Mouse (Mus musculus): ENCODE results near the gene Tktl1.
"Not testable (repeated sequence)": the region's sequence is repeated elsewhere in the genome, so short reads cannot be mapped to it uniquely, and the experiment has no call there.

Tktl1 gene

DNA sequence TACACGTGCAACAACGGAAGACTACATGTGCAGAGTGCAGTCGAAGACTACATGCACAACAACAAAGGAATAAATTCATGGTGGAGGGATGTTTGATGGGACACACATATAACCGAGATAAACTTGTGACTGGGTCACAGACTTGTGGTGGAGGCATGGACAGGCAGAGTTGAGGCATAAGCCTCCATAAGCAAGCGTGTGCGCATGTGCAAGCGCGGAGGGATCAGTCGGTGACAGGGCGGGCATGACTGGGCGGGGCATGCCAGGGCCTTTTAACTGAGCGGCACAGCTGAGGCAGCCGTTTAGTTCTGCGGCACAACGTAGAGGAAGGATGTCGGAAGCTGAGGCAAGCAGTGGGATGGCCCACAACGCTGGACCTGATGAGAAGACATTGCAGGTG lies at the start of gene Tktl1:
Gene Tktl1 (plus strand): TSS at position 301 of the 400 bp plus-strand sequence.
- no peak for DNase-seq (ENCODE audit: low spot score in 2 of 2)

DNA sequence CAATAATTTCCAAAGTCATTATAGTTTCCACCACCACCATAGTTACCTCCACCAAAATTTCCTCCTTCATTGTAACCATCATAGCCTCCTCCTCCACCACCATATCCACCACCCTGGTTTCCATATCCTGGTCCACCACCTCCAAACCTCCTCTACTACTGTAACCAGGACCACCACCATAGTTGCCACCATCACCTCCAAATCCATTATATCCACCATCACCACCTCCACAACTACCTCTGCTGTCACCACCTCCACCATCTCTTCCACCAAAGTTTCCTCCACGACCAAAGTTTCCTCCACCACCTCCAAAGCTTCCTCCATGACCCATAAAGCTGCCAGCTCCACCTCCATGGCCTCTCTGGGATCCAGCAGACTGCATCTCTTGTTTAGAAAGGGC lies 41.8 kb upstream of the Tktl1 start, which contains the start of gene Mecp2:
Gene Mecp2 (minus strand): TSS at position 101 of the 400 bp plus-strand sequence.
- DNase-seq (ENCODE audit: low spot score in 2 of 2): not testable (repeated sequence)

DNA sequence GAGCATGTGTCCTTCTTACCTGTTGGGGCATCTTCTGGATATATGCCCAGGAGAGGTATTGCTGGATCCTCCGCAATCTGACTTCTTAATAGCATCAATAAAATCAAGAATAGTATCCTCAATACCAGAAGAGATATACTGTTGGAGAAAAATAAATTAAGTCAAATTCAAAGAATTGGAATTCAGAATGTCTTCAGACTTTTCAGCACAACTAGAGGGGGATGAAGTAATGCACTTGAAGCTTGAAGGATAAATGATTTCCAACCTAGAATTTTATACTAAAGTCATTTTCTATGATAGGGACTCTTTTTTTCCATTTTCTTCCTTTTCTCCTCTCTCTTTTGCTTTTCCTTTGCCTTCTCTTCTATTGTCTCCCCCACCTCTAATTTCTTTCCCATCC lies 9.3 kb upstream of the Tktl1 start, which contains the start of gene Tex28:
Gene Tex28 (minus strand): TSS at position 101 of the 400 bp plus-strand sequence.
- DNase-seq (ENCODE audit: low spot score in 2 of 2): no peak

DNA sequence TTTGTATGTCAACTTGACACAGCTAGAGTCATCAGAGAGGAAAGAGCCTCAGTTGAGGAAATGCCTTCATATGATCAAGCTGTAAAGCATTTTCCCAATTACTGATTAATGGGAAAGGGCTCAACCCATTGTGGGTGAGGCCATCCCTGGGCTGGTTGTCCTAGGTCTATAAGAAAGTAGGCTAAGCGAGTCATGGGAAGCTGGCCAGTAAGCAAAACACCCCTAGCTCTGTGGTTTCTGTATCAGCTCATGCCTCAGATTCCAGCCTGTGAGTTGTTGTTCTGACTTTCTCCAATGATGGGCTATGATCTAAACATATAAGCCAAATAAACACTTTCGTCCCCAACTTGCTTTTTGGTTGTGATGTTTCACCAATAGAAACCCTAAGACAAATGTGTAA lies 26.5 kb downstream of the Tktl1 start:
- DNase-seq (ENCODE audit: low spot score in 2 of 2): no peak

DNA sequence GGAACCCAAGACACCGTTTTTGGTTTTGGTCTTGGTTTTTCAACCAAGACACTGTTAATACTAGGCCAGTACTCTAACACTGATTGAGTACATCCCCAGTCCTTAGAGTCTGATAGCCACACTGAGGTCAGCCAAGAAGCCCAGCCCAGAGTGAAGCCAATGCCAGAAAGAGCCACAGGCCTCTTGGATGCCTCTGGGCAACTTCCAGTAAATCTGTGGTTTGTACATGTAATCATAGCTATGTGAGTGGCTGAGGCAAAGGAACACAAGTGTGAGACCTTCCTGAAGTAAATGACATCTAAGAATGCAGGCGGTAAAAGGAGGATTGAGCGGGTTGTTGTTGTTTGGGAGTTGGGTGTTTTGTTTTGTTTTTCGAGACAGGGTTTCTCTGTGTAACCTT lies 41.4 kb downstream of the Tktl1 start:
- no peak for DNase-seq (ENCODE audit: low spot score in 2 of 2)

DNA sequence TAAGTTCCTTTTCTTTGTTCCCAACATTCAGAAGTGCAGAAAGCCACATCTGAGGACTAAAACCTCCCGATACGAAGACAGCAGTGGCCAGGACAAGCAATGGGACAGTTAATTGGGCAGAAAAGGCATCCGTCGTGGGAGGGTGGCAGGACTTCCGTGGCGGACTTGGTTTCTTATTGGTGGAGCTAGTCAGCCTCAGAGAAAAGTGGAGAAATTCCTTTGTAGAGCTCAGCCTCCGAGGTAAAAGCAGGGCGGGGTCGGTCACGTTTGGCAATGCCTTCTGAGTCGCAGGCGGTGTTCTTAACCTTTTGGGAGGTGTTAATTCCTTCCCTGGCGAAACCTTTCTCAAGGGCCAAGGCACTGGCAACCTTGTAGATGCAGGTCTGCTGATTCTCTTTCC lies 42.4 kb downstream of the Tktl1 start:
- DNase-seq (ENCODE audit: low spot score in 2 of 2): no peak

DNA sequence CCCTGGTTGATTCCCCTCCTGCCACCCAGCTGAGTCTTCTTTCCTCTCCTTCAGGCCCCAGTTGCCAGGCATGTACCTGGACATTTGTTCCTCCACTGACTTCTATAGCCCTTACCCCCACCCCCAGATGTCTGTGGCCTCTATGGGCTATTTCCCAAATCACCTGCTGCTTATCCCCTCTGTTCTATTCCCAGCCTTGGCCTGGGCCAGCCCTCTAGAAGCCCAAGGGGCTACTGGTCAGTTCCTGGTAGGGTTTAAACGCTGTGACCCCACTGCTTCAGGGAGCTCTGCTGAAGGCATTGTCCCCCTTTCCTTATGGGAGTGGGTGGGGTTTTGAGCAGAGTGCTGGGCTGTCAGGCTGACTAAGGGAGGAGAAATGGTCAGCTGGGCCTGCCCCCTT lies 43.0 kb downstream of the Tktl1 start:
- not testable (repeated sequence) for DNase-seq (ENCODE audit: low spot score in 2 of 2)

DNA sequence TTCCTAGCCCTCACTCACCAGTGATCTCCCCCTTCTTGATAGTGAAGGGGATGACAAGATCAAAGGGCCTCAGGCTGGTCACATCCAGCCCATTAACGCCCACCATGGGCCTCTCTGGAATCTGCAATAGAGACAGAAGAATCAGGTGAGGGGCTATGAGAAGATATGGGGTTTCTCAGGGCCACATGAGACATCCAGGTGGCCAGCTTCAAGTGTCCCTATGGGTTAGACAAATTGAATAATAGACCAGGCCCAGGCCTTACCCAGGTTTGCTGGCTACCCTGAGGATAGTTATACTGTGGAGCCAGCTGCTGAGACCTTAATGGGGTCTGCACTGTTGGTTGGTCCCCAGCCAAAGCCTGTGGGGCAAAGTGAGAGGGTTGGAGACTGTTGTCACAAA lies 53.0 kb downstream of the Tktl1 start:
- no peak for DNase-seq (ENCODE audit: low spot score in 2 of 2)

DNA sequence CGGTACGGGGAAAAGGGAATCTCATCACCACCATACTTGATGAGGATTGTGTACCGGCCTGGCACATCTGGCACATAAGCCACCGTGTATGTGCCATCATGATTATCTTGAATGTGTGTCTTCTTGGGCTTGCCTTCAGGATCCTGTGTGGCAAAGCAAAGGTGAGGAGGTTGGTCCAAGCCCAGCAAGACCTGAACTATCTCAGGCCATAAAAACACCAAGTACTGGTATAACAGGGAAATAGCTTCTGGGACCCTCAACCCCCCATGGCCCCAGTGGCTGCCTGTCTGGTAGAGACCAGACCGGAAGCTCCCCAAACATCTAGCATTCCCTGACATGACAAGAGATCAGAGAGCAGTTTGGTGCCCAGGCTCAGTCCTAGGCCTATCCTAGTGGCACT lies 56.1 kb downstream of the Tktl1 start:
- DNase-seq (ENCODE audit: low spot score in 2 of 2): no peak

DNA sequence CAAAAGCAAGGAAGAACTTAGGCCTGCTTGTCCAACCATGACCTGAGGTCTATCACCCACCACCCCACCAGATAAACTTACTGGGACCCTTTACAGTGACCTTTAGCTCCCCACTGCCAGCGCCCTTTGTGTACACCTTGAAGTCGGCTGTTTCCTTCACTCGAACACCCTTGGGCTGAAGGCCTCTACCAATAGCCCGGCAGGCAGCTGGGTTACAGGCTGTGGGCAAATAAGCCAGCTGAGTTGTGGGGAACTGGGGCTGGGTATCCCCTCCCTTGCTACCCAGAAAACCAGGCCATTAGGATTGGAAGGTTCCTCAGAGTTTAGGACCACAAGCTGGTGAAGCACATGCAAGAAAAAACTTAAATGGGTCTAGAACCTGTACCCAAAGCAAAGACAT lies 63.3 kb downstream of the Tktl1 start:
- no peak for DNase-seq (ENCODE audit: low spot score in 2 of 2)

DNA sequence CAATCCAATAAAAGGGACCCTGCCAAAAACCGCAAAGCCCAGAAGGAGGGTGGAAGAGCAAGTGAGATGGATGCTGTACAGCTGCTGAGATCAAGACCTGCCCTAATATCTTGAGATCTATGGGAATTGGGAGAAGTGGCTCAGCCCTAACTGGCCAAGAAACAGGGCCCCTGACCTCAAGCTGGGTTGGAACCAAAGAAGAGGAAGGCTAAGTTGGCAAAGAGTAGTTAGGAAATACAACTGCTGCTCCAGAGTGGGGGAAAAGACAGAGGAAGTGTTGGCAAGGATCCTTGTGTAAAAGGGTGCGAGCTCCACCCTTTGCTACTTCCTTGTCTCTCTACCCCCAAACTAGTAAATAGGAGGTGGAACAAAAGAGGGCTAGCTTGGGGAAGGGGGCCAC lies 66.3 kb downstream of the Tktl1 start:
- no peak for DNase-seq (ENCODE audit: low spot score in 2 of 2)

DNA sequence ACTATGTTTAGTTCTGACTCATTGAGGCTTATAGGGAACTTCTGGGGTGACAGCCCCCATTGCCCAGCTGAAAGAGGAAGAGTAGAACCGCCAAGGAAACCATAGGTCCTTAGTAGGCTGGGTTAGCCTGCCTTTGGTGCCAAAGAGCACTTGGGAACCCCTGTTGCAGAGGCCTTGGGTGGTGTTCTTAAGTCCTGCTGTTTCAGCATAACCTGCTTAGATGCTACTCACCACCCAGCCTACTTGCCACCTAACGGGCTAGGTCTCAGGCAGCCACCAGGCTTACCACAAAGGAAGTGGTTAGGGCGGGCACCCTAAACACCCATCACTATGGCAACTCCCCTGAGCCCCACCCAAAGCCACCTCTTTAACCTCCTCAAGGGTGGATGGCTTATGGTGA lies 66.7 kb downstream of the Tktl1 start:
- DNase-seq (ENCODE audit: low spot score in 2 of 2): no peak

DNA sequence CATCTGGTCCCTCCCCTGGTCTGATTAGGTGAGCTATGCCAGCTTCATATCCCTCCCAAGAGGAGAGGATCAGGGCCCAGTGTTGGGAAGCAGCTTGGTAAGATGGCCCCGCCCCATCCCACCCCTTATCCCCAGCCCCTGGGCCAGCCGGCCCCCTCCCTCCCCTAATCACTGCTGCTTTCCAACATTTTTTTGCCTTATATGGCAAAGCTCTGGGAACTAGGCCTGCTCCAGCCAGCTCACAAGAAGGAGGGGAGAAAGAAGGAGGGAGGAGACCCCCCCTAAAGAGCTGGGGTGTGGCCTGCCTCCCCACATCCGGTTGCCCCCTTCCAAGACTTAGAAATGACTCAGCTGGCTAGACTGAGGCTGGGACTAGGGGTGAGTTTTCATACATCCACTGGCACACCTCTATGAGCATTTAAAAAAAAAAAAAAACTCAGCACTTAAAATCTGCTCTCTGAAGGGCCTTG lies 67.6 kb downstream of the Tktl1 start:
- DNase-seq (ENCODE audit: low spot score in 2 of 2): no peak

DNA sequence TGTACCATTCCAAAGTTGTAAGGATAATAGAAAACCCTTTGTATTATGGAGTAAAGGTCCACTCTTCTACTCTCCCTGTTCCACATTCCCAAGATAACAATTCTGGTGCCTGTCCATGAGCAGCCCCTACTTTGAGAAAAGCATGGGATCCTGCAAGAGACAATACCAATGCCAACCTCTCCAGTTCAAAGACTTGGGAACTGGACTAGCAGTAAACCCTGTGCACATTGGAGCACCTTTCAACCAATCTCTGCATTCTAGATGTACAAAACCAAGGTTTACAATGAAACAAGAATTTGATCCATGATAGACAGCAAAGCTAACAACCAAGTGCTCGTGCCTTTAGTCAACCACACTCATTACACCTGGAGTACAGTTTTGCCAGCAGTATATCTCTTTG lies 68.0 kb downstream of the Tktl1 start:
- DNase-seq (ENCODE audit: low spot score in 2 of 2): no peak

DNA sequence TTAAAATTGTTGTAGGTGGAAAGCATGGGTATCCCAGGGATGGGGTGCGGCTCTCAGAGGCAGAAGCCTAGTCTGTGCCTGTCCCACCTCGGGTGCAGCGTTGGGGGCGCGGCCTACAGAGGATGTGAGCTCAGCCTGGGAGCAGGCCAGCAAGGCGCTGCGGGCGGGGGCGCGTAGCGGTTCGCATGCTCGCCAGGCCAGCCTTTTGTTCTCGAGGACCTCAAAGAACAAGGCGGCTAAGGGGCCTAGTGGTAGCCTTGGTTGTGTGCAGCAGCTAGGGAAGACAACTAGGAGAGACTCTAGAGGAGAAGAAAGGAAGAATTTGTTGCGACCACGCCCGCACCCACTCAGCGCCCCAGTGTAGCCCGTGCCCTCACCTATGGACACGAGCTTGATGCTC lies 68.6 kb downstream of the Tktl1 start:
- DNase-seq (ENCODE audit: low spot score in 2 of 2): peak; percentile 19 to 62

DNA sequence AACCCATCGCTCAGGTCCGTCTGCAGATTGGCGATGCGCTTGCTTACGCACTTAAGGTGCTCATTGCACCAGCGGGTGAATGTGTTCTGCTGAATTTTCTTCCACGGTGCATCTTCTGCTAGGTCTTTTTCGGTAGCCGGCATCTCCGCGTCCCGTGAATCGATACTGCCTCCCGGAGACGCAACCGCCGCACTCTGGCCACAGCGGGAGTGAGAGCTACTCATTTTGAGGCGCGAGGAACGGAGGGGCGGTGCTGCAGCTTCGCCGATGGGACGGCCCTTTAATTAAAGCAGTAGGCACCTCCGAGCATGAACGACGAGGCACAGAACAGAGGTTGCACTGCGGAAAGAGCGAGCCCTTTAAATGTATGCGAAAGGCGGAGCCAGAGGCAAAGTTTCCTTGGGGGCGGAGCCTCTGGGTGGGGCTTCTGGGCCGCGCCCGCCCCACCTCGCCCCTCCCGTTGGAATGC lies 69.2 kb downstream of the Tktl1 start:
- peak; percentile 80 to 88 for DNase-seq (ENCODE audit: low spot score in 2 of 2)

DNA sequence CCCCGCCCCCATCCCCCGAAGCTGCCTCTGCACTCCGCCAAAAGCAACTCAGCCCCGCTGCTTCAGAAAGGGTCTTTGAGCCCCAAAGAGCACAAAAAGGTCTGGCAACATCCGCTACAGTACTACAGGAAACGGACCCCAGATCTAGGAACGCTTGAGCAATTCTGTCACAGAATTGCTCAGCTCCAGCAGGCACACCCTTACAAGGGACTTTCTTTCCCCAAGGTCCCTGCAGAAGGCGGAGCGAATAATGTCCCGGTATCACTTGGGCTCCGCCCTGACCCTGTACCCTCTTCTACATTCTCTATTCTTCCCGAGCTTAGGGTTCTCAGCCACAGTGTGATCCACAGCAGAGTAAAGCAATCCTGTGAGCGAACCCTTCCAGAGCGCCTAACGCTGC lies 69.6 kb downstream of the Tktl1 start:
- DNase-seq (ENCODE audit: low spot score in 2 of 2): no peak

DNA sequence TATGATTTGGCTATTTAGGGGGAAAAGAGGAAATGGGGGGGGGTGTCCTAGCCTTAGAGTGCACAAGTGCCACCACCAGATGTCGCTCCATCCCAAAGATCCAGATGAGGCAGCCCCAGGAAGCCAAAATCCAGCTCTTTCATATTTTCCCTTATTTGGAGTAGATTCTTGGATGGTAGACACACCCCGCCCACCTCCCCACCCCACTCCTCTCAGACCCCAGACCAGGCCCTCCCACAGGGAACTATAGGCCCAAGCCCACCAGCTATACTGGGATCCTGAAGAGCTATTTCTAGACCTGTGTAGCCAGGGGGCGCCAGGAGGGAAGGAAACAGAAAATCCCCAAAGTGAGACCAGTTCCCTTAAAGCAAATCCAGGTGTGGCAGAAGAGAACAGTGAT lies 71.6 kb downstream of the Tktl1 start:
- DNase-seq (ENCODE audit: low spot score in 2 of 2): peak in 1 of 2 experiments; percentile 51

DNA sequence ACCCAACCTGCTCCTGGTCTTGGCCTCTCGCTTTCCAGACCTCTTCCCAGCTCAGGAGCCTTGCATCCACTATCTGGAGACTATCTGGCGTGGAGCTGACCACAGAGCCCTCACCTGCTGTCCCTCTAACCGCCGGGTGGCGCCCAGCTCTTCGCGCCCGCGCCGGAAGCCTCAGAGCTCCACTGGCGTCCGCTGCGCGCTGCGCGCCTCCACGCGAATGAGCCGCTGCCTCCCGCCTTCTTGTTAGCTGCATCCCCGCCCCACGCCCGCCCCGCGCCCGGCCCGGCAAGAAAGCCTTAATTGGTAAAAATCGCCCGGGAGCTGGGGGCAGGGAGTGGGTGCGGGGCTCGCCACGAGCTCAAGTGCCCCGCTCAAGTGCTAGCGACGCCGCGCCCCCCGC lies 72.6 kb downstream of the Tktl1 start, which contains the start of gene Flna:
Gene Flna (minus strand): TSS at position 206 of the 400 bp plus-strand sequence.
- peak in 1 of 2 experiments; percentile 51 for DNase-seq (ENCODE audit: low spot score in 2 of 2)

DNA sequence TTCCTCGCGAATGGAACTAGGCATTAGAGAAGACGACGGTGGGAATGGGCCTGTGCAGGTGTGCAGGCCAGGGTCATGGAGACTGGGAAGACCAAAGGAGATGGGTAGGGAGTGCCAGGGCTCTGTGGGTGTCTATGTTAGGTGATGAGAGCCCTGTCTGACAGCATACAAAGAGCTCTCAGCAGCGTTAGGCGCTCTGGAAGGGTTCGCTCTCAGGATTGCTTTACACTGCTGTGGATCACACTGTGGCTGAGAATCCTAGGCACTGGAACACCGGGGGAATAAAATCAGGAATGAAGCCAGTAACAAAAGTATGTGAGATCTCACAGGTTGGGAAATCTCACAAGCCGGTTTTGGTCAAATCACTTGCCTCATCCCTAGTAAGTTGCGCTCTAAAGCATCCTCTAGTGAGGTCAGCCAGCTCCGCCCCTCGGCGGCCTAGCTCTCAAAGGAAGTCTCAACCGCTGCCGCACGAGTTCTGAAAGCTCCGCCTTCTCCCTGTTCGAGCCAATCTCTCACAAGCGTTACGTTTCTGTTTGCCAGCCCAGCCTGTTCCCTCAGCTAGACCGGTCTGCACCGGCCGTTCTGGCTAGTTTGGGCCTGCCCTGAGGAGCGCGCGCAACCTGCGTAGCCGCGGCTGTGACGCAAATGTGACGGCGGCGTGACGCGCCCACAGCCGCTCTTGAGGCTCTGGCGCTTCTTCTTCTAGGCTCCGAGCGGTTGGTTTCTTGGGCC lies 77.3 kb downstream of the Tktl1 start, which contains the start of gene Emd:
Gene Emd (plus strand): TSS at position 535 of the 735 bp plus-strand sequence.
- DNase-seq (ENCODE audit: low spot score in 2 of 2): peak; percentile 80 to 90

DNA sequence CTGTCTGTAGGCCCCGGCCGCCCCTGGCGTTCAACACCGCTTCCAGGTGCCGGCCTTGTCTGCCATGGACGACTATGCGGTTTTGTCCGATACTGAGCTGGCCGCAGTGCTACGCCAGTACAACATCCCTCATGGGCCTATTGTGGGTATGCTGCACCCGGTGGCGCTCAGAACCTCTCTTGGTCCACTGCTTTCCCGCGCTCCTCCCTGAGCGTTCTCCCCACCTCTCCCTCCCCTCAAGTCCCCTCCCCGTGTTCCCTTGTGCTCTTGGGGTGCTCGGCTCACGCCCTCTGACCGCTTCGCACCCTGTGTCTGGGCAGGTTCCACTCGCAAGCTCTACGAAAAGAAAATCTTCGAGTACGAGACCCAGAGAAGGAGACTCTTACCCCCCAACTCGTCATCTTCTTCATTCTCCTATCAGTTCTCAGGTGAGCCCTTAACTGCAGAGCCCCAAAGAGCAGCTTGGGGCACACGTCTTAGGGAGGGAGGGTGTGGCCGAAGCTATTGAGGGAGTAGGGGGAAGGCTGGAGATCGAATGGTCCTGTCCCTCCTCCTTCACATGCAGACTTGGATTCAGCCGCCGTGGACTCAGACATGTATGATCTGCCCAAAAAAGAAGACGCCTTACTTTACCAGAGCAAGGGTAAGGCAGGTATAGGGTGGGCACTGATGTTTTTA lies 78.0 kb downstream of the Tktl1 start:
- DNase-seq (ENCODE audit: low spot score in 2 of 2): no peak

DNA sequence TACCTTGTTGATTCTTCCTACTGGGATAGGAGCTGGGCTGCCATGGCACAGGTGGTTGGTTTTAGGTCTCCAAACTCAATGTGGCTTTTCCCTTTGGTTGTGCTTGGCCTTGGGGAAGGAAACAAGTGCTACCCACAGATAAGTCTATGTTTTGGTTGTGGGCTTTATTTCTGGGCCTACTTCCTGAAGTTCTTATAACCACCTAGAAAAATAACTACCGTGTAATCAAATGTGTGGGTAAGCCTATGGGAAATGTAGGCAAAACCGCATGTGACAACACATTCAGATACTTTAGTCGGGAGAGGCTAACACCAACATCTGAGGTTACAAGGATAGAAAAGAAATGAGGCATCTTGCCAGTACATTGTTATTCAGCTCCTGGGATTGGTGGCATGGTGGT lies 80.7 kb downstream of the Tktl1 start:
- no peak for DNase-seq (ENCODE audit: low spot score in 2 of 2)

Measured in left cerebral cortex, adult 9 months (tissue).